ENCODE assay signal across 8 mouse cellular contexts in genomic region chr6:128035250-128035929, GRCm38 (mm10).
DNase-seq lines count a peak whose midpoint lies in the region; ATAC-seq and TF ChIP-seq lines count a peak whose summit lies in the region.

No protein-coding gene starts in this region.

- no peaks in the 10 kb centered on the region for H3K9me3 ChIP-seq in intestine, embryonic 14.5 days (ENCODE audit: control insufficient read depth, low read length)
- H3K9me3 ChIP-seq in limb, embryonic 14.5 days (ENCODE audit: control insufficient read depth, low read length), result no peaks in the 10 kb centered on the region

- H3K4me2 ChIP-seq in intestine, embryonic 14.5 days (ENCODE audit: low read length), result peak overlapping the region; percentile 91
- H3K4me2 ChIP-seq in limb, embryonic 14.5 days (replicated peaks; ENCODE audit: low read depth, low read length, severe bottlenecking), result peak overlapping the region; percentile 97

- H3K27me3 ChIP-seq in intestine, embryonic 14.5 days (replicated peaks; ENCODE audit: control insufficient read depth, insufficient read depth, low read length), result 0 out of 2 replicates have a peak, but pooled peaks cover 3% of the 10 kb centered on the region
- H3K27me3 ChIP-seq in limb, embryonic 14.5 days (ENCODE audit: control insufficient read depth, insufficient read depth, low read length), result peaks cover 9% of the 10 kb centered on the region; the same call in 1 of the 2 replicates

- DNase-seq in heart, adult 11 months, result peak; percentile 94
- DNase-seq in heart, postnatal 25 days (ENCODE audit: low spot score), result no peak
- DNase-seq in cerebellum, adult 11 months, result peak; percentile 77
- DNase-seq in frontal cortex, adult 2 months (ENCODE audit: extremely low spot score in 1 of 2, low spot score in 1 of 2), result peak; percentile 28 to 71
- no peak for DNase-seq in intestine, embryonic 14.5 days (ENCODE audit: low spot score)
- peak; percentile 35 for DNase-seq in limb, embryonic 14.5 days (ENCODE audit: low spot score)
- DNase-seq in retina, postnatal 1 day, result peak; percentile 84
- no peak for DNase-seq in spleen, postnatal 36 days (ENCODE audit: low spot score in 2 of 2)

- peak overlapping the region; percentile 68 for H3K27ac ChIP-seq in intestine, embryonic 14.5 days (ENCODE audit: low read depth)
- peak overlapping the region; percentile 68; the same call in 1 of the 2 replicates for H3K27ac ChIP-seq in limb, embryonic 14.5 days (replicated peaks; ENCODE audit: low read depth, low read length)

- no peaks in the 10 kb centered on the region for H3K36me3 ChIP-seq in intestine, embryonic 14.5 days (ENCODE audit: control insufficient read depth, insufficient read depth, low read length)
- no peaks in the 10 kb centered on the region for H3K36me3 ChIP-seq in limb, embryonic 14.5 days (ENCODE audit: control insufficient read depth, insufficient read depth, low read length)

- WGBS in intestine, embryonic 14.5 days, result under 1% methylated on average over 34 of the region's 36 CpGs
- WGBS in limb, embryonic 14.5 days, result 2% methylated on average over 27 of the region's 36 CpGs

- H3K4me3 ChIP-seq in intestine, embryonic 14.5 days (ENCODE audit: low read depth, low read length), result peak overlapping the region; percentile 43
- H3K4me3 ChIP-seq in limb, embryonic 14.5 days (replicated peaks; ENCODE audit: low read length), result peak overlapping the region; percentile 56

- peak overlapping the region; percentile 63; the same call in 1 of the 2 replicates for H3K9ac ChIP-seq in intestine, embryonic 14.5 days (ENCODE audit: low read length)
- H3K9ac ChIP-seq in limb, embryonic 14.5 days (ENCODE audit: low read depth, low read length, severe bottlenecking), result peak overlapping the region; percentile 53

- intact Hi-C loops in heart, postnatal 25 days (cut with DNase I), result no loop called here

- no peak for TF ChIP-seq POLR2A in limb, embryonic 14.5 days (IDR thresholded peaks at IDR 0.05; ENCODE audit: borderline replicate concordance, extremely low read depth, insufficient read depth, insufficient read length)

- ATAC-seq in intestine, embryonic 14.5 days (replicated peaks; ENCODE audit: low FRiP score, low TSS enrichment, low read depth), result peak; percentile 47; the same call in 1 of the 2 replicates
- peak; percentile 35 for ATAC-seq in limb, embryonic 14.5 days (ENCODE audit: low FRiP score, low read depth)

- peaks cover 30% of the 10 kb centered on the region for H3K4me1 ChIP-seq in intestine, embryonic 14.5 days (replicated peaks; ENCODE audit: control insufficient read depth, insufficient read depth, low read length)
- H3K4me1 ChIP-seq in limb, embryonic 14.5 days (ENCODE audit: control insufficient read depth, insufficient read depth, low read length), result peaks cover 47% of the 10 kb centered on the region

Comparison
In these comparisons a context has a peak if more than half of its experiments do, and no peak if none do; other contexts are left out.
1. DNase-seq: peak in heart, adult 11 months (single experiment), cerebellum, adult 11 months (single experiment), frontal cortex, adult 2 months (2 of 2), limb, embryonic 14.5 days (single experiment) and retina, postnatal 1 day (single experiment); none in heart, postnatal 25 days (single experiment), intestine, embryonic 14.5 days (single experiment) and spleen, postnatal 36 days (0 of 2).